Mouse (Mus musculus) left cerebral cortex, postnatal 14 days (tissue): ENCODE results near the gene Dbndd2. TPM values are rescaled to one million over a fixed set of nuclear protein-coding genes. Genes with fewer than 3 reads are reported as not detected.

ENCODE experiments used
- DNase-seq, 2 experiments: peaks; one replicate each; pipeline ENCODE4 v3.0.0; 2021 to 2022; ENCODE audit warnings: low spot score in 2 of 2, mixed read lengths in 1 of 2
- intact Hi-C: fragments of 180-260 bp; cut with DNase I; formaldehyde crosslinking; loops from one replicate; pipeline ENCODE4 v1.15.1; 2025
- total RNA-seq, 2 experiments: library from RNA; stranded (reverse); gene quantifications; 2 replicates each; pipeline ENCODE4 v1.2.3; 2021

Gene Dbndd2
- total RNA-seq, 2 experiments from 2014 or later: 112 to 116 TPM

DNA sequence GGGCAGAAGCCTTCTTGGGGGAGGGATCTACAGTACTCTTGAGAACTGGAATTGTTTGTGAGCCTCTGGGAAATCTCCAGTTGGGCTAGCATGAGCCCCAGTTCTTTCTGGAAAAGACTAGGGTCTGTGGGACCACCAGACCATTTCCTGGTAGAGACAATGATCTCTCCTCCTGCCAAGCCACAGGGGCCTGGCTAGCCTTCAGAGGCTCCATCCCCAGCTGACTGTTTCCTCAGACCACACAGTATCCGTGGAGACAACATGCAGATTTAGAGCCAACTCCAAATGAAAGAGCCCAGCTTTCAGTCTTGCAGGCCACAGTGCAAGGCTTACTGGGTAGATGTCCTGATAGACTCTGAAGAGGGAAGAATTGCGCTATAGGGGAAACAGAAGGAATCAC, 8.2 kb downstream of the Dbndd2 start:
- DNase-seq: peak in 1 of 2 experiments; percentile 18
- intact Hi-C loops: no loop called here

DNA sequence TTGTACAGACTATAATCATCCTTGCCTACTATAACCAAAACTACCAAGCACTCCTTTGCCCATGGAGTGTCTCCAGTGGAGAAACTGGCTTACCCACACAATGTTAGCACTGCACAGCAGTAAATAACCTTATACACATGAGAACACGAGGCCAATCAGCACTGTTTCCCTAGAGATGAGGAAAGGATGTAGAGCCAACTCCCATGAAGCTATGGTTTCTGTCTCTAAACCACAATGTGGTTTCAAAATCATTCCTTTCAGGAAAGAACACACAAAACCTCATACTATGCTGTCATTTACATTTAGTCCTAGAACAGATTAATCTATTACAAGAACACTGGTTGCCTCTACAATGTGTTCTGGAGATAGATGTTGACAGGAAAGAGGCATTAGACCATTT, 10.4 kb downstream of the Dbndd2 start:
- no peak for DNase-seq
- intact Hi-C loops: loop anchor here (2.0 kb wide), 1 partner anchor 36 kb away; the partner anchor contains the start of gene Gm20458

- DNase-seq: peak; percentile 84 to 89
- intact Hi-C loops: loop anchor here (2.0 kb wide), 1 partner anchor 36 kb away; the partner anchor contains the start of gene Gm20458
Measured at GRCm38 (mm10) chr2:164496847-164497690, 11.2 kb downstream of the Dbndd2 start, which contains the start of gene Pigt. TSS of gene Pigt (plus strand) at chr2:164497520.

GRCm38 (mm10) chr2:164497691-164498268, 11.9 kb downstream of the Dbndd2 start:
- intact Hi-C loops: loop anchor here (2.0 kb wide), 1 partner anchor 37 kb away; the partner anchor contains the start of gene Gm20458
- DNase-seq: no peak

GRCm38 (mm10) chr2:164499317-164499716, 13.4 kb downstream of the Dbndd2 start:
- intact Hi-C loops: no loop called here
- no peak for DNase-seq

GRCm38 (mm10) chr2:164500511-164500910, 14.6 kb downstream of the Dbndd2 start:
- intact Hi-C loops: no loop called here
- DNase-seq: no peak

DNA sequence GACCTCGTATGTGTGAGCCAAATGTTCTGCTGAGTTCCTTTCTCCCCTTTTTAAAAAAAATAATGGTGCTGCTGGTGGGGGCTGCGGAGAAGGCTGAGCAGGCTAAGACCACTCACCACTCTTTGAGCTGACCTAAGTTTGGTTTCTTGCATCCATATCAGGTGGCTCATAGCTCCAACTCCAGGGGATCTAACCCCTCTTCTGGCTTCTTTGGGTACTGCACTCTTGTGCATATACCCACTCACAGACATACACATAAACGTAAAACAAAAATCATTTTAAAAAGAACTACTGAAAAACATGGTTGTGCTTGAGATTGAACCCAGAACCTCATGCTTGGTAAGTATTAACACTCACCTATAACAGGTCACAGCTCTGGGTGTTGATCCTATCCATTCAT, 19.0 kb downstream of the Dbndd2 start:
- no peak for DNase-seq
- intact Hi-C loops: no loop called here

DNA sequence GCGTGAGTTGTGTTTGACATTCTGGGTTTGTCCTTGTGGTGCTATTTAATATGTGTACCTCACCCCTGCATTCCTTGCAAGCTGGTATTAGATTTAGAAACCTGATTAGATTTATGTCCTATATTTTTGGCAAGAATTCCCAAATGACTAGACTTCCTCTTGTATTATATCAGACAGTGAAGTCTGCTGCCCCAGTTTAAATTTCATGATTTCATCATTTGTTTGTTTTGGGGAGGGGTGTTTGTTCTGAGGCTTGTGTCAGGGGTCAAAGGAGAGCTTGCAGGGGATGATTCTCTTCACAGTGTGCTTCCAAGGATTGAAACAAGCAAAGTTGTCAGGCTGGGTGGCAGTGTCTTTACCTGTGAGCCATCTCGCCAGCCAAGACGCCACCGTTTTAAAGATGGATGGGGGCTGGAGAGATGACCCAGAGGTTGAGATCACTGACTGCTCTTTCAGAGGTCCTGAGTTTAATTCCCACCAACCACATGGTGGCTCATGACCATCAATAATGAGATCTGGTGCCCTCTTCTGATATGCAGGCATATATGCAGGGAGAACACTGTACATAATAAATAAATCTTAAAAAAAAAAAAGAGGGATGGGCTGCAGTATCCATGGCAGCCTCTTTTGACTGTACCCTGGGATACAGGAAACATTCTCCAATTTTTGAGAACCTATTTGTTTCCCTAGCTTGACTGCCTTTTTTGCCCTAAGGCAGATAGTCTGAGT, 19.9 kb downstream of the Dbndd2 start:
- DNase-seq: no peak
- intact Hi-C loops: no loop called here

- intact Hi-C loops: no loop called here
- DNase-seq: no peak
Measured at GRCm38 (mm10) chr2:164507811-164508210, 21.9 kb downstream of the Dbndd2 start.

- no peak for DNase-seq
- intact Hi-C loops: no loop called here
Measured at GRCm38 (mm10) chr2:164510621-164511190, 24.8 kb downstream of the Dbndd2 start.

DNA sequence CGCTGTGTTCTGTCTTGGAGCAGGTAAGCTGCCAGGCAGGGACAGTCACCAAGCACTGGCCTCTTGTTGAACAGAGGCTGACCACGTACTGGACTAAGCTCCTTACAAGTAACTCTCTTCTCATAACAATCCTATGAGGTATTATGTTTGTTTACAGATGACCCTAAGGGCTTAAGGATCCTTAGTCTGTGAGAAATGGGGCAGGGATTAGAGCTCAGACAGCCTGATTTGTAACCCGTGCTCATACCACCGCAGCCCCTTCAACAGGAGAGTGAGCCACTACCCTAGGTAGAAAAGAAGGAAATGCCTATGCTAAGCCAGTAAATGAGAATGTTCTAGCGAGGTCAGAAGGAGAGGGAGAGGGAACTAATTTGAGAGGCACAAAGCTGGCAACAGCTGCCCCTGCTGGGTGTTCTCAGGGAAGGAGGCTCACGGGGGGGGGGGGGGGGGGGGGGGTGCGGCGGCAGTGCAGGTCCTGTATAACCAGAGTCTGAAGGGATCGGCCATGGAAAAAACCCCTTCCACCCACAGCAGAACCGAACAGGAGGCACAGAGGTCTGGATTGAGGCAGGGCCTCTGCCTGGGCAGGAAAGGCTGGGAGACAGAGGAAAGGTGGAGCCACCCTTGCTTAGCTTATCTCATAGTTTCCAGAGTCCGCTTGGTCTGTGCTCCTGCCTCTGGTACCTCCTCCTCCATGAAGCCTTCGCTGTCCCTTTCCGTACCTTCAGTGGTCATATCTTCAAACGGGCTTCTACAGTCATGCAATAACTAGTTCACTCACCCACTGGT, 26.4 kb downstream of the Dbndd2 start:
- no peak for DNase-seq
- intact Hi-C loops: no loop called here

- no peak for DNase-seq
- intact Hi-C loops: no loop called here
Measured at GRCm38 (mm10) chr2:164513389-164513788, 27.5 kb downstream of the Dbndd2 start.

GRCm38 (mm10) chr2:164514916-164515315, 29.0 kb downstream of the Dbndd2 start:
- no peak for DNase-seq
- intact Hi-C loops: loop anchor here (5.0 kb wide), 3 partner anchors 43 to 98 kb away; partner anchors contain the start of genes Trp53tg5 and Wfdc2

- intact Hi-C loops: loop anchor here (5.0 kb wide), 3 partner anchors 44 to 99 kb away; partner anchors contain the start of genes Trp53tg5 and Wfdc2
- no peak for DNase-seq
Measured at GRCm38 (mm10) chr2:164515897-164516296, 30.0 kb downstream of the Dbndd2 start.

GRCm38 (mm10) chr2:164516592-164516991, 30.7 kb downstream of the Dbndd2 start:
- intact Hi-C loops: loop anchor here (5.0 kb wide), 3 partner anchors 44 to 99 kb away; partner anchors contain the start of genes Trp53tg5 and Wfdc2

GRCm38 (mm10) chr2:164517485-164518221, 31.7 kb downstream of the Dbndd2 start:
- intact Hi-C loops: loop anchor here (5.0 kb wide), 3 partner anchors 45 to 100 kb away; partner anchors contain the start of genes Trp53tg5 and Wfdc2
- peak; percentile 53 to 54 for DNase-seq

More at GRCm38 (mm10) chr2:164516592-164516991, 30.7 kb downstream of the Dbndd2 start:
- no peak for DNase-seq

DNA sequence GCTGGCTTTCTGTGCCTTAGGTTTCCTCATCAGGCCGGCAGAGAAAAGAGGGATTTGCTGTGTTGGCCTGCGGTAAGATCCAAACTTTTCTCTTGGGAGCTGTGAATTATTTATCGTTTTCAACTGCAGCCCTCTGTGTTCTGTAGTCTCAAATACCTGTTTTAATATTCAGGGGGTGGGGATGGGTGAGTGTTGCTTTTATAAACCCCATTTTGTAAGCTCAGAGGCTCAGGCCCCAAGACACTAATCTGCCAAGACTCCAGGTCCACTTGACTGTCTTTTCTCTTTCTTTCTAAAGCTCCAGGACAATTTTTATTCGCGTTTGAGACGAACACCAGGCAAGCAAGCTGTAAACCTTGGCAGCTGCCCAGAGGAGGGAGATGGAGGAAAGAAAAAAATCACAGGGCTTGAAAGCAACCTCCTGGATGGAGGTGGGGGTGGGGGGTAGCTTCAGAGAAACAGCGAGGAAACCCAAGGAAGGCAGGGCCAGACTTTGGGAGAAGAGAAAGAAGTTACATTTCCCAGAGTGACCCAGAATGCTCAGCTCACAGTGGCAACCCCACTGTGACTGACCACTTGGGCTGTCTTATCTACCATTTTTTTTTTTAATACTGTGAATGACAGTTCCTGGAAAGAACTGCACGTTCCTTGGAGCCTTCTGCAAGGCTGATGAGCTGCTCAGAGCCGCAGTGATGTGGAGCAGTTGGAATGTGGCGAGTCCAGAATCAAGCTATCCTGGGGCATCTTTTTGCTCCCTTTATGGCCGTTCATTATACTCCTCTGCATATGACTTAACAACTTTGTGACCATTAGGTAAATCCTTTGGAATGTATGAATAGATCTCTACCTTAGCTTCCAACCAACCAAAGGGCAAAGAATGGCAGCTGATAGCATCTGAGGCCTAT, 32.6 kb downstream of the Dbndd2 start:
- DNase-seq: peak in 1 of 2 experiments; percentile 39
- intact Hi-C loops: loop anchor here (5.0 kb wide), 3 partner anchors 44 to 101 kb away; partner anchors contain the start of genes Trp53tg5 and Wfdc2
